Mouse (Mus musculus): ENCODE data around the gene Gm4787. TPM values are rescaled to one million over a fixed set of nuclear protein-coding genes. Genes with fewer than 3 reads are reported as not detected.
A peak's percentile ranks its signal among the peaks of the same experiment; 100 is the strongest.
"Not testable (repeated sequence)": the region's sequence is repeated elsewhere in the genome, so short reads cannot be mapped to it uniquely, and the experiment has no call there.

The Gm4787 gene
- 0.24 and 0.36 TPM in 2 replicates for polyA plus RNA-seq (2016; fragmentation: Nextera tagmentation; extraction: Ambion mirVana)

DNA sequence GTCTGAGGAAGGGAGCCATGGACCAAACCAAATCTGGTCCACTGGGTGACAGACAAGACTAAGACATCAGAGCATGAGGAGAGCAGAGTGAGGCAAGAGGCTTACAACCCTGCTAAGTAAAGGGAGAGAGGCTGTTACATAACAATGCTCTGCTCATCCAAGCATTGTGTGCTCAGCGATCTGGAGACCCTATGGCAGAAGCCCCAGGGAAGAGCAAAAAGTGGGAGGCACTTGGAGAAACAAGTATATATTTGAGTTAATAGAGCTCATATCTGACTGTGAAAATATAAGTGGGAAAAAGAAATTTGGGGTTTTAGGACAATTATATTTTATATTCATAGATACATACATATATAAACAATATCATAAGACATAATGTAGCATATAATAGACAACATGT is at the start of gene Gm4787:
Gm4787 (minus strand) TSS at position 101 of the 400 bp plus-strand sequence.
- not testable (repeated sequence) for H3K27ac ChIP-seq; H3K36me3 ChIP-seq; H3K9me3 ChIP-seq (replicated peaks); H3K4me3 ChIP-seq; H3K27me3 ChIP-seq (ENCODE audit: low read depth, poor library complexity, severe bottlenecking); DNase-seq (ENCODE audit: low spot score); H3K4me1 ChIP-seq
- WGBS: 92% methylated on average over 1 of the region's 1 CpGs

DNA sequence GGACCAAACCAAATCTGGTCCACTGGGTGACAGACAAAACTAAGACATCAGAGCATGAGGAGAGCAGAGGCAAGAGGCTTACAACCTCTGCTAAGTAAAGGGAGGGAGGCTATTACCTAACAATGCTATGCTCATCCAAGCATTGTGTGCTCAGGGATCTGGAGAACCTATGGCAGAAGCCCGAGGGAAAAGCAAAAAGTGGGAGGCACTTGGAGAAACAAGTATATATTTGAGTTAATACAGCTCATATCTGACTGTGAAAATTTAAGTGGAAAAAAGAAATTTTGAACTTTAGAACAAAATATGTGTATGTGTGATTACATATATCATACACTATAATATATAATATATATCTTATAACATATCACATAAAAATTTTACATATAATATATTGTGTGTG is 42.6 kb upstream of the Gm4787 start, which contains the start of gene Adam4:
Adam4 (minus strand) TSS at position 101 of the 400 bp plus-strand sequence.
- WGBS: 91% methylated on average over 1 of the region's 1 CpGs
- H3K9me3 ChIP-seq (replicated peaks): no peaks in the 10 kb centered on the region; the same call in 1 of the 2 replicates
- no peak within 1 kb of the TSS for H3K27ac ChIP-seq
- no peak within 1 kb of the TSS for H3K4me3 ChIP-seq
- DNase-seq (ENCODE audit: low spot score): no peak
- no peaks in the 10 kb centered on the region for H3K4me1 ChIP-seq
- H3K36me3 ChIP-seq: peaks cover 22% of the 10 kb centered on the region
- no peaks in the 10 kb centered on the region for H3K27me3 ChIP-seq (ENCODE audit: low read depth, poor library complexity, severe bottlenecking)

DNA sequence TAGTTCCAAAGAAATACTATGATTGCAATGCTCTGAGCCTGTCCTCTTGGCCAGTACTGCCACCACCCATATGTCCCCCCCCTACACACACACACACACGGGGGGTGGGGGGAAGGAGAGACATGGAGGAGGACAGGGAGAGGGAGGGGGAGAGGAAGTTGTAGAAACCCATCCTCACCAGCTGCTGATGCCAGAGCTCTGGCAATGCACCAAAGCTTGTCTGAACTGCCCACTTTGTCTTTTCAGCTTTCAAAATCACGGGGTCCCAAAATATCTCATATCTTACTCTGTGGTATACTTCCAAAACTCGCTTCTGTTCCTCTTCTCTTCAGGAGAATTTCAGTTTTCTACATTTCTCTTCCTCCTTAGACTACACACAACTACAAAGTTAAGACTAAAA is 33.9 kb upstream of the Gm4787 start:
- 89% methylated on average over 3 of the region's 3 CpGs for WGBS
- H3K4me1 ChIP-seq: no peaks in the 10 kb centered on the region
- no peaks in the 10 kb centered on the region for H3K27me3 ChIP-seq (ENCODE audit: low read depth, poor library complexity, severe bottlenecking)
- H3K4me3 ChIP-seq: no peak overlapping the region
- no peak overlapping the region for H3K27ac ChIP-seq
- no peaks in the 10 kb centered on the region for H3K9me3 ChIP-seq (replicated peaks)
- H3K36me3 ChIP-seq: no peaks in the 10 kb centered on the region
- DNase-seq (ENCODE audit: low spot score): no peak

DNA sequence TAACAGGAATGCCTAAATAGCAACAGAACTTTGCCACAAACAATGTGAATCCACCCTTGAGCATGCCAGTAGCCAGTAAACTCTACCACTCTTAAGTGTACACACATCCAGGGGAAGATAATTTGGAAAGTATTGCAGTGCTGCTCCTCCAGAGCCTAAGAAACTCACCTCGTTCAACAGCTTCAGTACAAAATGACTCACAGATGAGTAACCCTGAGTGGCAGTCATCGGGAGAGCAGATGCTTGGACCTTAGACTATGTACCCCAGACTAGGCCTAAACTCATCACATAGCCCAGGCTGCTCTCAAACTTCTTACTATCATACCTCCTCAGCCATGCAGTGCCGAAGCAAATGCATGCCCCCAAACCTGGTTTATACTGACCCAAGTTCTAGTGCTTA is 29.7 kb upstream of the Gm4787 start:
- H3K36me3 ChIP-seq: no peaks in the 10 kb centered on the region
- no peak for DNase-seq (ENCODE audit: low spot score)
- no peaks in the 10 kb centered on the region for H3K4me1 ChIP-seq
- H3K9me3 ChIP-seq (replicated peaks): no peaks in the 10 kb centered on the region
- H3K27ac ChIP-seq: no peak overlapping the region
- H3K27me3 ChIP-seq (ENCODE audit: low read depth, poor library complexity, severe bottlenecking): no peaks in the 10 kb centered on the region
- no peak overlapping the region for H3K4me3 ChIP-seq
- 91% methylated on average over 3 of the region's 3 CpGs for WGBS

DNA sequence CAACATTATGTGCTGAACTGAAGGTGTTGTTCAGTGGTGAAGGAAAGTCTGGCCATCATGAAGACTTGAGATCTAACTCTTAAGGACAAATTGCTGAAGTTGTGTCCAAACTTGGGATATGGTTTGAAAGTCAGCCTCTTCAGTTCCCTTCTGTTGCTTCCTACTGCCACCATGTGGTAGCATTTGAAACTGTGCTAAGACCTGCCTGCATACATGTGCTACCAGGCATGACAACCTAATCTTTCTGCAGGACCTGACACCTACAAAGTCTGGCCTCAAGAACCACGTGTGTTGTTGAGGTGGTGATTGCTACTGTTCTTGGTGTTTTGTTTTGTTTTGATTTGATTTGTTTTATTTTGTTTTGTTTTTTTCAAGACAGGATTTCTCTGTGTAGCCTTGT is 22.9 kb upstream of the Gm4787 start:
- WGBS: 16% methylated on average over 1 of the region's 1 CpGs
- Histone ChIP-seq H3K36me3 (no peaks in the 10 kb centered on the region), H3K27me3 (ENCODE audit: low read depth, poor library complexity, severe bottlenecking) (no peaks in the 10 kb centered on the region), H3K4me1 (no peaks in the 10 kb centered on the region), H3K9me3 (replicated peaks) (no peaks in the 10 kb centered on the region), H3K27ac (no peak overlapping the region), H3K4me3 (no peak overlapping the region)
- DNase-seq (ENCODE audit: low spot score): peak; percentile 40

DNA sequence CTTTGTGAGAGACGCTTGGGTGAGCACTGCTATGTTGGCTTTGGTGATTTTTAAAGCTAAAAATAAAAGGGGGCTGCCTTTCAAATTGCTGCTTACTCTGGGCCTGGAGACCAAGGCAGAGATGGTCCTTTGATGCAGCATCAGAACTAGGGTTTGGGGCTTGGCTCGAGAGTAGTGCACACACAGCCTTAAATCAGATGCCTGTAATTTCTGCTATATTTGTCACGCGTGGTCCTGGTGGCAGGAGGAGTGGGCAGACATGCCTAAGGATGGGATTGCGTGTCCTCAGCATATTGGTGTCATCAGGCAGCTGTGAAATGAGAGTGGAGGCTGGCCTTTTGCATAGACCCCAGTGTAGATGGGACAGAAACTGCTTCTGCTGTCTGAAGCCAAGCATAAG is 45.4 kb downstream of the Gm4787 start:
- no peak overlapping the region for H3K27ac ChIP-seq
- no peaks in the 10 kb centered on the region for H3K36me3 ChIP-seq
- no peaks in the 10 kb centered on the region for H3K9me3 ChIP-seq (replicated peaks)
- peaks cover 45% of the 10 kb centered on the region for H3K27me3 ChIP-seq (ENCODE audit: low read depth, poor library complexity, severe bottlenecking)
- WGBS: 73% methylated on average over 5 of the region's 5 CpGs
- DNase-seq (ENCODE audit: low spot score): no peak
- no peak overlapping the region; the same call in 1 of the 2 replicates for H3K4me3 ChIP-seq
- peaks cover 30% of the 10 kb centered on the region for H3K4me1 ChIP-seq

DNA sequence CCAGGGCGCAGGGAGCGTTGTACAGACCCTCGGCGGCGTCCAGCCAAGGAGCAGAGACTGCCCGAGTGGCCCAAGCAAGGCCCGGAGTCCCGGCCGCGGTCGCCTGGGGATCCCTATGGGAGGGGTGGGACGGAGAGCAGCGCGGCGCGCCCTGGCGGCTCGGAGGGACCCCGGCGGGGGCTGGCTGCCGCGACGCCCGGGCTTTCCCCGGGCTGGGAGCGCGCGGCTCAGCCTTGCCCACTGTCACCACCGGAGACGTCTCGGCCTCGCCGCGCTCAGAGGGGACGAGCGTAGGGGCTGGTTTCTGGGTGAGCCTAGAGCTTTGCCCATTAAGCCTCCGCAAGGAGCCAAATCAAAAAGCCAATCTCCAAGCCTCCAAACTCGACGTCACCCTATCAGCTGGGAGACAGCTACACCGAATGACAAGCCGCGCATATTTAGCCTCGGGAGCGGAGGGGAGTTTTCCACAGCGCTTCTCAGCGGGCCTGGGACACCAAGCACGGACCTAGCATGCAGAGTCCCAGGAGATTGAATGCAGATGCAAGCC is 46.3 kb downstream of the Gm4787 start, which contains the start of gene Slc8a3:
Slc8a3 (minus strand) TSS at position 306 of the 547 bp plus-strand sequence.
- no peaks in the 10 kb centered on the region for H3K36me3 ChIP-seq
- WGBS: 0% methylated on average over 47 of the region's 47 CpGs
- peaks cover 45% of the 10 kb centered on the region for H3K27me3 ChIP-seq (ENCODE audit: low read depth, poor library complexity, severe bottlenecking)
- no peaks in the 10 kb centered on the region for H3K9me3 ChIP-seq (replicated peaks)
- peak; percentile 73 for DNase-seq (ENCODE audit: low spot score)
- H3K27ac ChIP-seq: peak within 1 kb of the TSS; percentile 76
- peaks cover 30% of the 10 kb centered on the region for H3K4me1 ChIP-seq
- peak within 1 kb of the TSS; percentile 68 for H3K4me3 ChIP-seq

DNA sequence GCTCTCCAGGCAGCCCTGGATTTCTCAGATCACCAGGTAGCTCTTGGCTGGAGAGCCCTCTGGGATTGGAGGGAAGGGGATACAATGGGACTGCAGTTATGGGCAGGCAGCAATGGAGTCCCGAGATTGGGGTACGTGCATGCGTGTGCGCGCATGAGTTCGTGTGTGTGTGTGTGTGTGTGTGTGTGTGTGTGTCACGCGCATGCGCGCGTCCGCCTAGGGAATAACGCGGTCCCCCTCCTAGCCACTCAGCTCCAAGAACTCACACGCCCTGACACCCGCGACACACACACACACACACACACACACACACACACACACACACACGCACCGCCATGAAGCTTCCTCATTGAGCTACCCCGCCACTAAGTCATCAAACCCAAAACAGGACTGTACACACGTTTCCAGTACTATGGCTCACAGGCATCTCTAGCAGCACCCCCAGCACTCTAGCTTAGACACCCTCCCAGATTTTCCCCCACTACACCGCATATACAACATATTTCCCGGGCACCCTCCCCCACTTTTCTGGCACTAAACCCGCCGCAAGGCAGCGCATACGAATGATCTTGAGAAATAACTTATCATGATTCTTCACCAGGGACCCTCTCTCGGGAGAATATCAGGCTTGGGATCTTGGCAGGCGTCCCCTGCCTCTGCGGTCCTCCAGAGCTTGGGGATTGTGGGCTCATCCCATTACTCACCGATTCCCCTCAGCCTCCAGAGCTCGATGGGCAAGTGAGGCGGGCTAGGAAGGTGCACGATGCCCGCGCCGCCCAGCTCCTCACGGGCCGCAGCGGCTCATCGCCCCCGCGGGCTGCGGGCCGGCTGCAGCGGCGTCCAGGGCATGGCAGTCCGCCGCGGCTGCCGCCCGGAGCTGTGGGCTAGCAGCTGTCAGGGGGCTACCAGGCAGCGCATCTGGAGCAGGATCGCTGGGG is 47.1 kb downstream of the Gm4787 start:
- peaks cover 30% of the 10 kb centered on the region for H3K4me1 ChIP-seq
- DNase-seq (ENCODE audit: low spot score): peak; percentile 71
- peak overlapping the region; percentile 76 for H3K27ac ChIP-seq
- peak overlapping the region; percentile 68 for H3K4me3 ChIP-seq
- WGBS: under 1% methylated on average over 51 of the region's 54 CpGs
- peaks cover 45% of the 10 kb centered on the region for H3K27me3 ChIP-seq (ENCODE audit: low read depth, poor library complexity, severe bottlenecking)
- H3K9me3 ChIP-seq (replicated peaks): no peaks in the 10 kb centered on the region
- H3K36me3 ChIP-seq: no peaks in the 10 kb centered on the region

DNA sequence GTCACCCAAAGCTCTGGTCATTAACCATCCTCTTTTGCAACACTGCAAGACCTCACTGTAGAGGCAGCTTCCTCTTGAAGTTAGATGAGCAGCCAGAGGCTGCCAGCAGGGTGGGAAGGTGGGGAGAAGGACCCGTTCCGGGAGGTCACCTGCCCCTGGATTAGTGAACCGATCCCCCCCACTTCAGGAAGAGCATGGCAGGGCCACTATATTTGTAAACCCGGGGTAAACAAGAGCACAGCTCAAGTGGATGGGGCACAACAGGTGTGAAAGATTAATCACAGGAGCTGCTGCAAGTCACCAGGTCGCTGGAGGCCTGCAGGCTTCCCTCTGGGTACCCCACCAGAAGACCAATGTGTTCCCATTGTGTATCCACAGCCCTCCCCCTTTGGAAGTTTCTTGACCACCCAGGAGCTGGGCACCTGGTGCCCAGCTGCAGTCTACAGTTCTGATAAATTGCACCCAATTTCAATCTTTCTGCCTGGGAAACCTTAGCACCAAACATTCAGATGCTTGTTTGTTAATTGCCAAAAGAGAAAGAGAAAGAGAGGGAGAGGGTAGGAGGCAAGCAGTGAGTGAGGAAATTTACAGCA is 48.1 kb downstream of the Gm4787 start:
- DNase-seq (ENCODE audit: low spot score): peak; percentile 37
- H3K4me1 ChIP-seq: peaks cover 30% of the 10 kb centered on the region
- no peaks in the 10 kb centered on the region for H3K36me3 ChIP-seq
- peak overlapping the region; percentile 53; the same call in 1 of the 2 replicates for H3K27ac ChIP-seq
- 0 out of 2 replicates have a peak overlapping the region, but pooled peaks have one; percentile 68 for H3K4me3 ChIP-seq
- H3K9me3 ChIP-seq (replicated peaks): no peaks in the 10 kb centered on the region
- peaks cover 45% of the 10 kb centered on the region for H3K27me3 ChIP-seq (ENCODE audit: low read depth, poor library complexity, severe bottlenecking)
- 28% methylated on average over 5 of the region's 5 CpGs for WGBS

Other genes with a start within 250 kb of the Gm4787 start
- gene Slc8a3, start 46.3 kb downstream of the Gm4787 start, polyA plus RNA-seq (2016; fragmentation: Nextera tagmentation; extraction: Ambion mirVana): 0.75 and 1.0 TPM in 2 replicates
- gene Adam4, start 42.5 kb upstream of the Gm4787 start, polyA plus RNA-seq (2016; fragmentation: Nextera tagmentation; extraction: Ambion mirVana): 0.58 and 0.68 TPM in 2 replicates
- gene Cox16, start 105.7 kb upstream of the Gm4787 start, polyA plus RNA-seq (2016; fragmentation: Nextera tagmentation; extraction: Ambion mirVana): 109 and 113 TPM in 2 replicates
- gene Gm20498, start 153.4 kb upstream of the Gm4787 start, polyA plus RNA-seq (2016; fragmentation: Nextera tagmentation; extraction: Ambion mirVana): 26.2 and 32.4 TPM in 2 replicates
- gene Synj2bp, start 153.4 kb upstream of the Gm4787 start, polyA plus RNA-seq (2016; fragmentation: Nextera tagmentation; extraction: Ambion mirVana): 33.5 and 34.5 TPM in 2 replicates
- gene Adam21, start 189.0 kb upstream of the Gm4787 start, polyA plus RNA-seq (2016; fragmentation: Nextera tagmentation; extraction: Ambion mirVana): 0.41 and 0.46 TPM in 2 replicates
- 91.4 and 93.6 TPM in 2 replicates for gene Med6, start 215.5 kb upstream of the Gm4787 start, polyA plus RNA-seq (2016; fragmentation: Nextera tagmentation; extraction: Ambion mirVana)

Data from limb, embryonic 10.5 days (tissue).